Mouse (Mus musculus) kidney, embryonic 14.5 days (tissue): ENCODE measurements around the gene Tapt1. TPM values are rescaled to one million over a fixed set of nuclear protein-coding genes. Genes with fewer than 3 reads are reported as not detected.
"Not testable (repeated sequence)": the region's sequence is repeated elsewhere in the genome, so short reads cannot be mapped to it uniquely, and the experiment has no call there.

Experiments used
- ATAC-seq: fragments of 200-750 bp; cut with Nextera tagmentation; 2 replicates; pipeline ENCODE4 v1.8.0; 2017; ENCODE audit warnings: moderate number of reproducible peaks, mild to moderate bottlenecking, moderate TSS enrichment, moderate library complexity; ENCODE audit not compliant: low FRiP score, low TSS enrichment
- H3K27ac ChIP-seq: fragments of 300-500 bp; sonication (generic); 2 replicates; pipeline ENCODE4 v1.5.1; 2014; ENCODE audit warnings: low read depth, mild to moderate bottlenecking, low read length, moderate library complexity, mixed read lengths
- H3K27me3 ChIP-seq: fragments of 300-500 bp; sonication (generic); 2 replicates; pipeline ENCODE4 v1.6.1; 2014; ENCODE audit warnings: mild to moderate bottlenecking, low read length; ENCODE audit not compliant: control insufficient read depth, insufficient read depth
- H3K36me3 ChIP-seq: fragments of 300-500 bp; sonication (generic); 2 replicates; pipeline ENCODE4 v1.6.1; 2014; ENCODE audit warnings: low read length, mixed read lengths; ENCODE audit not compliant: control insufficient read depth, insufficient read depth
- H3K4me1 ChIP-seq: fragments of 300-500 bp; sonication (generic); 2 replicates; pipeline ENCODE4 v1.6.1; 2014; ENCODE audit warnings: low read length, mixed read lengths; ENCODE audit not compliant: control insufficient read depth, insufficient read depth
- H3K4me2 ChIP-seq: fragments of 300-500 bp; sonication (generic); replicated peaks from 2 replicates; pipeline ENCODE4 v1.6.1; 2014; ENCODE audit warnings: low read depth, mild to moderate bottlenecking, low read length
- H3K4me3 ChIP-seq: fragments of 300-500 bp; sonication (generic); 2 replicates; pipeline ENCODE4 v1.5.1; 2014; ENCODE audit warnings: mild to moderate bottlenecking, low read length
- H3K9ac ChIP-seq: fragments of 300-500 bp; sonication (generic); 2 replicates; pipeline ENCODE4 v1.6.1; 2014; ENCODE audit warnings: low read depth, mild to moderate bottlenecking, low read length, moderate library complexity
- H3K9me3 ChIP-seq: fragments of 300-500 bp; sonication (generic); 2 replicates; pipeline ENCODE4 v1.6.1; 2016; ENCODE audit warnings: low read length; ENCODE audit not compliant: control insufficient read depth
- WGBS: fragments of 180-500 bp; shearing (Covaris S2); extraction: QIAGEN DNeasy Blood & Tissue Kit; methylation state at CpG from one replicate; pipeline ENCODE4 v1.1.7; 2014; 5-methylcytosine and 5-hydroxymethylcytosine counted together
- polyA plus RNA-seq: library from polyadenylated mRNA; unstranded; fragments of >200 nt; fragmentation: Nextera tagmentation; extraction: Ambion mirVana; gene quantifications from 2 replicates; pipeline ENCODE4 v1.2.1, GENCODE M21; 2014

Tapt1 gene
- 23.0 and 35.8 TPM in 2 replicates for polyA plus RNA-seq

- Histone ChIP-seq H3K4me1 (peaks cover 26% of the 10 kb centered on the region), H3K27me3 (no peaks in the 10 kb centered on the region), H3K9me3 (no peaks in the 10 kb centered on the region), H3K4me2 (peak within 1 kb of the TSS; percentile 79), H3K36me3 (no peaks in the 10 kb centered on the region), H3K4me3 (peak within 1 kb of the TSS; percentile 91), H3K27ac (peak within 1 kb of the TSS; percentile 92), H3K9ac (peak within 1 kb of the TSS; percentile 97)
- peak; percentile 94 for ATAC-seq
- under 1% methylated on average over 93 of the region's 121 CpGs for WGBS
Measured at GRCm38 (mm10) chr5:44226521-44227461, at the start of gene Tapt1. TSS of gene Tapt1 (minus strand) at chr5:44226626.

- Histone ChIP-seq H3K9ac (no peak overlapping the region), H3K4me3 (no peak overlapping the region), H3K4me2 (no peak overlapping the region), H3K9me3 (no peaks in the 10 kb centered on the region), H3K4me1 (no peaks in the 10 kb centered on the region), H3K27me3 (no peaks in the 10 kb centered on the region), H3K27ac (no peak overlapping the region), H3K36me3 (no peaks in the 10 kb centered on the region)
- 90% methylated on average over 4 of the region's 4 CpGs for WGBS
- no peak for ATAC-seq
Measured at GRCm38 (mm10) chr5:44271564-44271963, 45.1 kb upstream of the Tapt1 start.

GRCm38 (mm10) chr5:44268524-44268923, 42.1 kb upstream of the Tapt1 start:
- 43% methylated on average over 2 of the region's 3 CpGs for WGBS
- not testable (repeated sequence) for H3K9me3 ChIP-seq, H3K4me2 ChIP-seq, H3K27ac ChIP-seq, H3K27me3 ChIP-seq, H3K9ac ChIP-seq, H3K4me3 ChIP-seq, ATAC-seq, H3K4me1 ChIP-seq, H3K36me3 ChIP-seq

- no peak overlapping the region for H3K9ac ChIP-seq
- no peak overlapping the region for H3K27ac ChIP-seq
- no peaks in the 10 kb centered on the region for H3K27me3 ChIP-seq
- H3K36me3 ChIP-seq = no peaks in the 10 kb centered on the region
- no peak for ATAC-seq
- H3K4me2 ChIP-seq = no peak overlapping the region
- H3K4me1 ChIP-seq = no peaks in the 10 kb centered on the region
- no peaks in the 10 kb centered on the region for H3K9me3 ChIP-seq
- WGBS = 83% methylated on average over 5 of the region's 5 CpGs
- no peak overlapping the region for H3K4me3 ChIP-seq
Measured at GRCm38 (mm10) chr5:44261691-44262090, 35.3 kb upstream of the Tapt1 start.

- no peaks in the 10 kb centered on the region for H3K27me3 ChIP-seq
- no peak overlapping the region for H3K4me3 ChIP-seq
- H3K36me3 ChIP-seq = no peaks in the 10 kb centered on the region
- H3K9ac ChIP-seq = no peak overlapping the region
- H3K9me3 ChIP-seq = no peaks in the 10 kb centered on the region
- ATAC-seq = no peak
- 70% methylated on average over 3 of the region's 3 CpGs for WGBS
- H3K4me1 ChIP-seq = no peaks in the 10 kb centered on the region
- no peak overlapping the region for H3K27ac ChIP-seq
- H3K4me2 ChIP-seq = no peak overlapping the region
Measured at GRCm38 (mm10) chr5:44261172-44261571, 34.7 kb upstream of the Tapt1 start.

- H3K4me2 ChIP-seq = no peak overlapping the region
- H3K4me1 ChIP-seq = no peaks in the 10 kb centered on the region
- ATAC-seq = no peak
- no peaks in the 10 kb centered on the region for H3K9me3 ChIP-seq
- WGBS = 75% methylated on average over 3 of the region's 3 CpGs
- no peaks in the 10 kb centered on the region for H3K36me3 ChIP-seq
- H3K9ac ChIP-seq = no peak overlapping the region
- no peak overlapping the region for H3K27ac ChIP-seq
- no peaks in the 10 kb centered on the region for H3K27me3 ChIP-seq
- H3K4me3 ChIP-seq = no peak overlapping the region
Measured at GRCm38 (mm10) chr5:44259678-44260077, 33.3 kb upstream of the Tapt1 start.

GRCm38 (mm10) chr5:44258163-44258562, 31.7 kb upstream of the Tapt1 start:
- H3K9ac ChIP-seq = no peak overlapping the region
- no peak overlapping the region for H3K4me2 ChIP-seq
- no peaks in the 10 kb centered on the region for H3K36me3 ChIP-seq
- H3K4me3 ChIP-seq = no peak overlapping the region
- no peak for ATAC-seq
- H3K27ac ChIP-seq = no peak overlapping the region
- H3K27me3 ChIP-seq = no peaks in the 10 kb centered on the region
- H3K9me3 ChIP-seq = no peaks in the 10 kb centered on the region
- no peaks in the 10 kb centered on the region for H3K4me1 ChIP-seq
- WGBS = 50% methylated on average over 1 of the region's 1 CpGs

- WGBS = 84% methylated on average over 4 of the region's 4 CpGs
- no peak overlapping the region for H3K27ac ChIP-seq
- no peaks in the 10 kb centered on the region for H3K27me3 ChIP-seq
- no peak overlapping the region for H3K9ac ChIP-seq
- ATAC-seq = no peak
- H3K4me3 ChIP-seq = no peak overlapping the region
- no peak overlapping the region for H3K4me2 ChIP-seq
- no peaks in the 10 kb centered on the region for H3K36me3 ChIP-seq
- no peaks in the 10 kb centered on the region for H3K9me3 ChIP-seq
- H3K4me1 ChIP-seq = no peaks in the 10 kb centered on the region
Measured at GRCm38 (mm10) chr5:44257401-44257800, 31.0 kb upstream of the Tapt1 start.

- peak; percentile 51 for ATAC-seq
- Histone ChIP-seq H3K4me3 (no peak overlapping the region), H3K36me3 (no peaks in the 10 kb centered on the region), H3K27ac (no peak overlapping the region), H3K4me2 (no peak overlapping the region), H3K9ac (no peak overlapping the region), H3K4me1 (no peaks in the 10 kb centered on the region), H3K9me3 (no peaks in the 10 kb centered on the region), H3K27me3 (no peaks in the 10 kb centered on the region)
- 50% methylated on average over 3 of the region's 3 CpGs for WGBS
Measured at GRCm38 (mm10) chr5:44256512-44256911, 30.1 kb upstream of the Tapt1 start.
